Mouse (Mus musculus) right cerebral cortex, postnatal 14 days (tissue): Measurements from ENCODE around the gene Rab31.
A peak's percentile ranks its signal among the peaks of the same experiment; 100 is the strongest.
"Not testable (repeated sequence)": the region's sequence is repeated elsewhere in the genome, so short reads cannot be mapped to it uniquely, and the experiment has no call there.

Source experiments
- DNase-seq: peaks from one replicate; pipeline ENCODE4 v3.0.0; 2022

Gene Rab31

GRCm38 (mm10) chr17:65657958-65658357 is 114.6 kb downstream of the Rab31 start:
- no peak for DNase-seq

GRCm38 (mm10) chr17:65656731-65657130 is 115.8 kb downstream of the Rab31 start:
- no peak for DNase-seq

- no peak for DNase-seq
Observed at GRCm38 (mm10) chr17:65656076-65656475, 116.5 kb downstream of the Rab31 start.

- no peak for DNase-seq
Observed at GRCm38 (mm10) chr17:65655608-65656007, 116.9 kb downstream of the Rab31 start.

- no peak for DNase-seq
Observed at GRCm38 (mm10) chr17:65650598-65650997, 122.0 kb downstream of the Rab31 start.

- no peak for DNase-seq
Observed at GRCm38 (mm10) chr17:65649175-65649493, 123.4 kb downstream of the Rab31 start.

- DNase-seq = no peak
Observed at GRCm38 (mm10) chr17:65648371-65649174, 124.0 kb downstream of the Rab31 start.

- no peak for DNase-seq
Observed at GRCm38 (mm10) chr17:65647961-65648360, 124.6 kb downstream of the Rab31 start.

- no peak for DNase-seq
Observed at GRCm38 (mm10) chr17:65647226-65647625, 125.3 kb downstream of the Rab31 start.

GRCm38 (mm10) chr17:65643579-65643978 is 129.0 kb downstream of the Rab31 start:
- no peak for DNase-seq

GRCm38 (mm10) chr17:65643051-65643521 is 129.5 kb downstream of the Rab31 start:
- DNase-seq = peak; percentile 26

GRCm38 (mm10) chr17:65642578-65642991 is 130.0 kb downstream of the Rab31 start:
- no peak for DNase-seq

GRCm38 (mm10) chr17:65641734-65642218 is 130.8 kb downstream of the Rab31 start, which contains the start of gene Txndc2:
Gene Txndc2 (minus strand): TSS chr17:65642168.
- no peak for DNase-seq

- no peak for DNase-seq
Observed at GRCm38 (mm10) chr17:65639144-65639543, 133.4 kb downstream of the Rab31 start.

GRCm38 (mm10) chr17:65635715-65636360 is 136.7 kb downstream of the Rab31 start:
- no peak for DNase-seq

- DNase-seq = no peak
Observed at GRCm38 (mm10) chr17:65629943-65630342, 142.6 kb downstream of the Rab31 start.

- DNase-seq = not testable (repeated sequence)
Observed at GRCm38 (mm10) chr17:65628823-65629532, 143.6 kb downstream of the Rab31 start.

GRCm38 (mm10) chr17:65626301-65626700 is 146.3 kb downstream of the Rab31 start:
- no peak for DNase-seq

- DNase-seq = no peak
Observed at GRCm38 (mm10) chr17:65625563-65625962, 147.0 kb downstream of the Rab31 start.

- DNase-seq = no peak
Observed at GRCm38 (mm10) chr17:65623130-65623529, 149.4 kb downstream of the Rab31 start.

GRCm38 (mm10) chr17:65618431-65618830 is 154.1 kb downstream of the Rab31 start:
- DNase-seq = no peak

- no peak for DNase-seq
Observed at GRCm38 (mm10) chr17:65615678-65616077, 156.9 kb downstream of the Rab31 start.

GRCm38 (mm10) chr17:65614431-65614830 is 158.1 kb downstream of the Rab31 start:
- DNase-seq = no peak
